Mouse (Mus musculus) thymus, adult 2 months (tissue): ENCODE results near the gene Hdgfl3.
"Not testable (repeated sequence)": the region's sequence is repeated elsewhere in the genome, so short reads cannot be mapped to it uniquely, and the experiment has no call there.

Source experiments
- CTCF ChIP-seq: fragments of 200-500 bp; IDR thresholded peaks from 2 replicates; pipeline ENCODE4 v1.5.1; 2012; ENCODE audit warnings: mild to moderate bottlenecking, control low read depth, low read length, moderate library complexity, borderline replicate concordance; ENCODE audit not compliant: control insufficient read depth, poor library complexity, insufficient read depth; ENCODE audit errors: extremely low read depth
- POLR2A ChIP-seq: fragments of 200-500 bp; IDR thresholded peaks from 2 replicates; pipeline ENCODE4 v1.6.1; 2012; ENCODE audit warnings: mild to moderate bottlenecking, low read length, control low read depth, moderate library complexity; ENCODE audit not compliant: control insufficient read depth, poor library complexity, insufficient read depth; ENCODE audit errors: extremely low read depth

DNA sequence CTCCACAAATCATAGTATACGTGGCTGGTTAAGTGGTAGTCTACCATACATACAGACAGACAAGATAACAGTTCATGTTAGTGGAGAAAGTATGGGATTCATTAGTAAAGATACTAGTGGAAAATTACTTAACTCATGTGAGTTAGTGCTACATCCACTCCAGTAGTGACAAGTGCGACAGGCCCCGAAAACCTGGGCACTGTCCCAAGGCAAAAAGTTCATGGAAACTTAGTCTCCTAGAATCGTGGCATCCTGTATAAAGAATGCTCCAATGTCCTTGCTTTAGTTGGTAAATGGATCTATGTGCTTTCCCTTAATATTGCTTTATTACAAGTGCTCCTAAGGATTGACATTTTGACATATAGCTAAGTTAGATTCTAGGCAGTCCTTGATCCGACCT, 96.5 kb downstream of the Hdgfl3 start:
- not testable (repeated sequence) for TF ChIP-seq CTCF, POLR2A
